Mouse (Mus musculus) limb, embryonic 15.5 days (tissue): ENCODE measurements around the gene Crtc2. TPM values are rescaled to one million over a fixed set of nuclear protein-coding genes. Genes with fewer than 3 reads are reported as not detected.
A peak's percentile ranks its signal among the peaks of the same experiment; 100 is the strongest.

Source experiments
- ATAC-seq: fragments of 200-750 bp; cut with Nextera tagmentation; 2 replicates; pipeline ENCODE4 v1.8.0; 2017; ENCODE audit warnings: low read depth, moderate TSS enrichment; ENCODE audit not compliant: insufficient number of reproducible peaks, low FRiP score, low TSS enrichment
- H3K27ac ChIP-seq: fragments of 300-500 bp; sonication (generic); 2 replicates; pipeline ENCODE4 v1.5.1; 2015; ENCODE audit warnings: moderate library complexity, mild to moderate bottlenecking, inconsistent platforms
- H3K27me3 ChIP-seq: fragments of 300-500 bp; sonication (generic); 2 replicates; pipeline ENCODE4 v1.6.1; 2015; ENCODE audit warnings: inconsistent platforms
- H3K36me3 ChIP-seq: fragments of 300-500 bp; sonication (generic); 2 replicates; pipeline ENCODE4 v1.6.1; 2015; ENCODE audit warnings: inconsistent platforms
- H3K4me1 ChIP-seq: fragments of 300-500 bp; sonication (generic); 2 replicates; pipeline ENCODE4 v1.6.1; 2015; ENCODE audit warnings: inconsistent platforms
- H3K4me2 ChIP-seq: fragments of 300-500 bp; sonication (generic); 2 replicates; pipeline ENCODE4 v1.6.1; 2015; ENCODE audit warnings: mild to moderate bottlenecking, inconsistent platforms
- H3K4me3 ChIP-seq: fragments of 300-500 bp; sonication (generic); 2 replicates; pipeline ENCODE4 v1.5.1; 2015; ENCODE audit warnings: mild to moderate bottlenecking, inconsistent platforms
- H3K9ac ChIP-seq: fragments of 300-500 bp; sonication (generic); 2 replicates; pipeline ENCODE4 v1.6.1; 2015; ENCODE audit warnings: inconsistent platforms
- H3K9me3 ChIP-seq: fragments of 300-500 bp; sonication (generic); 2 replicates; pipeline ENCODE4 v1.6.1; 2016; ENCODE audit warnings: inconsistent platforms
- WGBS: fragments of 180-500 bp; shearing (Covaris S2); methylation state at CpG from one replicate; pipeline ENCODE4 v1.1.7; 2015; 5-methylcytosine and 5-hydroxymethylcytosine counted together
- polyA plus RNA-seq: library from polyadenylated mRNA; unstranded; fragments of >200 nt; fragmentation: Nextera tagmentation; extraction: Ambion mirVana; gene quantifications from 2 replicates; pipeline ENCODE4 v1.2.1, GENCODE M21; 2015

Gene Crtc2
- 20.1 and 20.8 TPM in 2 replicates for polyA plus RNA-seq

DNA sequence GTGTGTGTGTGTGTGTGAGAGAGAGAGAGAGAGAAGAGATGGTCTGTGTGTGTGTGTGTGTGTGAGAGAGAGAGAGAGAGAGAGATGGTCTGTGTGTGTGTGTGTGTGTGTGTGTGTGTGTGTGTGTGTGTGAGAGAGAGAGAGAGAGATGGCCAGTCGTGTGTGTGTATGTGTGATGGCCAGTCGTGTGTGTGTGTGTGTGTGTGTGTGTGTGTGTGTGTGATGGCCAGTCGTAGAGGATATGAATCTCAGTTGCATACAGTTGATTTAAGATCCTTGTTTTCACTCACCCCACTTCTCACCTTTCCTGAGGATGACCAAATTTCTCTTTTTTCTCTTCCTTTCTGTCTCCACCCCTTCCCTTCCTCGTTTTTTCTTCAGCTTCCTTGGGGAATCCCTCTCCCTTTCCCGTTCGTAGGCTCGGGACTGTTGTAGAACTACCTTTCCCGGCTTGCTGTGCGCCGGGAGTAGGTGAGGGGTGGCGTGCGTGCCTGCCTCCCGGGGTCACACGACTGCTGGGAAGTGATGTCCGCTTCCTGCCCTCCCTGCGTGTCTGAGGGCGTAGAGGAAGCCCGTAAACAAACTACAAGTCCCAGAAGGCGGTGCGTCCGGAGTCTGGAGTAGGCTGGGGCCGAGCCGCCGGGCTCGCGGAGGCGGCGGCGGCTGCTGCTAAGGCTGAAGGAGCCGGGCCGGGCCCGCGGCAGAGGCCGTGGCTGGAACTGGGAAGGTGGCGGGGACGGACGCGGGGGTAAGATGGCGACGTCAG lies at the start of gene Crtc2:
Gene Crtc2, plus strand, starts transcription at position 511 of the 766 bp plus-strand sequence.
- peak within 1 kb of the TSS; percentile 75 for H3K4me2 ChIP-seq
- 1% methylated on average over 40 of the region's 40 CpGs for WGBS
- peak; percentile 97 for ATAC-seq
- H3K27ac ChIP-seq: peak within 1 kb of the TSS; percentile 89
- H3K9ac ChIP-seq: peak within 1 kb of the TSS; percentile 94
- no peaks in the 10 kb centered on the region for H3K27me3 ChIP-seq
- H3K9me3 ChIP-seq: no peaks in the 10 kb centered on the region
- H3K36me3 ChIP-seq: peaks cover 36% of the 10 kb centered on the region
- H3K4me3 ChIP-seq: peak within 1 kb of the TSS; percentile 90
- peaks cover 21% of the 10 kb centered on the region for H3K4me1 ChIP-seq

DNA sequence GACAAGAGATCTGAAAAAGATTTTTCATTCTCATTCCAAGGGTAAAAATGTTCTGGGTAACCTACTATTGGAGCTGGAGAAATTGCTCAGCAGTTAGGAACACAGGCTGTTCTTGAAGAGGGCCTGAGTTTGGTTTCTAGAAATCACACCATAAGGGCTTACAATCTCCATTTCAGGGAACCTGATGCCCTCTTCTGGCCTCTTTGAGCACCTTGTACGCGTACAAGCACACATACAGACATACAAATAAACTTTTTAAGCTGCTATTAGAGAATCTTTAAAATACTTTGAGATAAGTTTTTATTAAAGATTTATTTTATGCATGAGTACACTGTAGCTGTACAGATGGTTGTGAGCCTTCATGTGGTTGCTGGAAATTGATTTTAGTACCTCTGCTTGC lies 49.4 kb upstream of the Crtc2 start:
- no peak overlapping the region for H3K4me2 ChIP-seq
- no peak overlapping the region for H3K27ac ChIP-seq
- ATAC-seq: no peak
- 95% methylated on average over 2 of the region's 2 CpGs for WGBS
- no peak overlapping the region for H3K9ac ChIP-seq
- no peaks in the 10 kb centered on the region for H3K9me3 ChIP-seq
- no peaks in the 10 kb centered on the region for H3K27me3 ChIP-seq
- peaks cover 24% of the 10 kb centered on the region for H3K36me3 ChIP-seq
- H3K4me3 ChIP-seq: no peak overlapping the region
- no peaks in the 10 kb centered on the region for H3K4me1 ChIP-seq

DNA sequence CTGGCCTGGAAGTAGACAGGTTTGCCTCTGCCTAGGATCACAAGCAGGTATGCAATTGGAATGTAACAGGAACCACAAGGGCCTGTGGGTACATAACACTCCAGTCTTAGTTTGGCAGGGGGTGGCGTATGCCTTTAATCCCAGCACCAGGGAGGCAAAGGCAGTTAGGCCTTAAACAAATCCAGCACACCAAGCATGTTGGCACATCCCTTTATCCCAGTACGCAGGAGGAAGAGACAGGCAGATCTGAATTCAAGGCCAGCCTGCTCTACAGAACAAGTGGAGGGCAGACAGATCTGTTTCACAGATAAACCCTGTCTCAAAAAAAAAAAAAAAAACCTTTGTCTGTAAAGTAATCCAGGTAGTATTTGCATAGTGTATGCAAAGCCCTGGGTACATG lies 45.3 kb upstream of the Crtc2 start:
- peaks cover 53% of the 10 kb centered on the region for H3K36me3 ChIP-seq
- no peak overlapping the region for H3K4me3 ChIP-seq
- no peaks in the 10 kb centered on the region for H3K9me3 ChIP-seq
- WGBS: 67% methylated on average over 2 of the region's 2 CpGs
- no peak for ATAC-seq
- no peak overlapping the region for H3K9ac ChIP-seq
- H3K4me1 ChIP-seq: peaks cover 18% of the 10 kb centered on the region
- H3K27ac ChIP-seq: no peak overlapping the region
- H3K27me3 ChIP-seq: no peaks in the 10 kb centered on the region
- H3K4me2 ChIP-seq: no peak overlapping the region

DNA sequence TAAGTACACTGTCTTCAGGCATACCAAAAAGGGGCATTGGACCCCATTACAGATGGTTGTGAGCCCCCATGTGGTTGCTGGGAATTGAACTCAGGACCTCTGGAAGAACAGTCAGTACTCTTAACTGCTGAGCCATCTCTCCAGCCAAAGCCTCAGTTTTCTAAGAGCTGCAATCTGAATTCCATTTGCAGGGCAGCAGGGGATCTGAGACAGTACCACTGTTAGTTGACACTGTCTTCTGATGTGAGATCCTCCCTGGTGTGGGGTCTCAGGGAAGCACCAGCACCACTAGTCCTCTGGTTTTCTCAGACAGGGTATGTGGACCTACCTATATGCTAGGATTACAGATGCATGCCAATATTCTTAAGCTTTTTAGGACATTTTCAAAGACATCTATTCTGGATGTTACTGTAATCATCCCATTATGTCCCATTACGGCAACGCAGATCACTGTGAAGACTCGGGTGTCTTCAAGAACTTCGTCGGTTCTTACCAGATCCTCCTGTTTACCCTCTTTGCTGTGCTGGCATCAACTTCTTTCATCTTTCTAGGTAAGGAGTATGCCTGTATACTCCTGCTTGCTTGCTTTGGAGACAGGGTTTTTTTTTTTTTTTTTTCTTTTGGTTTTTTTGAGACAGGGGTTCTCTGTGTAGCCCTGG lies 43.9 kb upstream of the Crtc2 start:
- ATAC-seq: no peak
- Histone ChIP-seq H3K36me3 (peaks cover 53% of the 10 kb centered on the region), H3K9me3 (no peaks in the 10 kb centered on the region), H3K4me2 (no peak overlapping the region), H3K4me3 (no peak overlapping the region), H3K27me3 (no peaks in the 10 kb centered on the region), H3K27ac (no peak overlapping the region), H3K9ac (no peak overlapping the region), H3K4me1 (peaks cover 24% of the 10 kb centered on the region)
- WGBS: 93% methylated on average over 5 of the region's 5 CpGs

DNA sequence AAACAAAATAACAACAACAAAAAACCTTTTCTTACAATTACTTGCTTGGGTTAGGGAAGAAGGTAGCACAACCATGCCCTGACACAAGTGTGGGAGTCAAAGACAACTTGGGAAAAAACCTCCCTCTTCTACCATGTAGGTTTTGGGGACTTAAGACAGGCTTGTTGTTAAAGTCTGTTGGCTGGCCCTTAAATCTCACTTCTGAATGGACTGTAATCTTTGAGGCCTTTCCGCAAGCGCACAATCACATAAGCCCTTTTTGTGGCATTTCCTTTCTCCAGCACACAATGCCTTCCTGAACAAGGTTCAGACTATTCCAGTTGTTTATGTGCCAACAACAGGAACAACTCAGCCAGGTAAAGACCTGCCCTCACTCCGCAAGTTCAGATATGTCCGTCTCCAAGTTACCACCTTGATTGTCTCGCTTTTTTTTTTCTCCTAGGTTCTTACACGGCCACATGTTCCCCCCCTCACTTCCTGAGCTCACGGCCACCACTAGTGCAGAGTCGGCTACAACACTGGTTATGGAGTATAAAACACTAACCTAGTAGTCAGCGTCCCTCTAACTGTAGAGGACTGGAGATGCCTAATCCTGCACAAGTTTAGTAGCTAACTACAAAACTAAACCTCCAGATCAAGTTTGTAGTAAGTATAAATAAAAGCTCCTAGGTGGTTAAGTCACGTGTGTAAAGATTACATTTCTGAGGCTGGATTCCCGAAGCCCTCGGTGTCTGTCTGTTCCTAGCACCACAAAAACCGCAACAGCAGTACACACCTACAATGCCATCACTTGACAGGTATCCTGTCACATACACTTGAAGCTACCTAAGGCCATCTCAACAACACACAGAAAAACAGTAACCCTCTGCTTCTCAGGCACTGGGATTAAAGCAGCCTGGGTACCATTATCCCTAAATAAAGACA lies 42.2 kb upstream of the Crtc2 start:
- Histone ChIP-seq H3K9ac (no peak overlapping the region), H3K27ac (no peak overlapping the region), H3K36me3 (peaks cover 49% of the 10 kb centered on the region), H3K4me2 (peak overlapping the region; percentile 80), H3K4me1 (peaks cover 24% of the 10 kb centered on the region), H3K9me3 (no peaks in the 10 kb centered on the region), H3K27me3 (no peaks in the 10 kb centered on the region), H3K4me3 (peak overlapping the region; percentile 86)
- 73% methylated on average over 13 of the region's 13 CpGs for WGBS
- no peak for ATAC-seq

DNA sequence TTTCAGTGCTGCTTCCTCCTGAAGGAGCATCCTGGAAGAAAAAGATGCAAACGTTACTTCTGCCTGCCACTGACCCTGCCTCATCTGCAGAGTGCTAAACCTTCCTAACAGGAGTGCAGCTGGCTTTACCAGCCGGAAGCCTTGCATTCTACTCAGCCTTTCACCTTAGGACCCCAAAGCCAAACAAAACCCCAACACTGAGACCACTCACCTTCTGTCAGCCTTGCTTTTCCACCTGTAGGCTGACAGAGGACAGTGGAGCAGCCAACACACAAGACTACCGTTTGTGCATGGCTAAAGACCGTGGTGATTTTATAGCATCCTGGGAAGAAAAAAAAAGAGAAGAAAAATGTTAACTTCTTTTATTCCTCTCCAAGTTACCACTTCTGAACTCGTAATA lies 41.2 kb upstream of the Crtc2 start:
- WGBS: 12% methylated on average over 5 of the region's 5 CpGs
- no peak for ATAC-seq
- peaks cover 24% of the 10 kb centered on the region for H3K4me1 ChIP-seq
- no peak overlapping the region for H3K27ac ChIP-seq
- no peaks in the 10 kb centered on the region for H3K27me3 ChIP-seq
- H3K9me3 ChIP-seq: no peaks in the 10 kb centered on the region
- H3K4me2 ChIP-seq: peak overlapping the region; percentile 80
- peak overlapping the region; percentile 95 for H3K9ac ChIP-seq
- peak overlapping the region; percentile 86 for H3K4me3 ChIP-seq
- H3K36me3 ChIP-seq: peaks cover 46% of the 10 kb centered on the region

DNA sequence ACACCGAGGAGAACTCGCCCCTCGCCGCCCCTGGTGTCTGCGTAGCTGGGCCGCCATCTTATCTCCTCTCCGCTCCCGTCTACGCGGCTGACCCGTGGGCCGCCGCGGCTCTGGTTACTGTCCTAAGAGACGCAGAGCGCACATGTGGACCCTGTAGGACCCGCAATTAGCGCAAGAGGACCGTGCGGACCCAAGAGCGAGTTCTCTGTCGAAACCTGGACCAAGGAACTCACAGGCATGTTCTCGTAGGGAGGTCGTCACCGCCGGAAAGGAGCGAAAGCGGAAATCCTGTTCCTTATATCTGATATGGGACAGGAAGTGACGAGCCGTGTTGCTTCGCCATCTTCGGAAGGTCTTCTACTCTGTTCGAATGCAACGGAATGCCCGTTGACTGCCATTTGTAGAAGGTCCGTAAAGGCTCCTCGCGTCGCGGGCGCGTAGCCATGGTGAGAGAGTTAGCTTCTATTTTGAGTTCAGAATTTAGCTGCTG lies 40.5 kb upstream of the Crtc2 start, which contains the start of the genes Rps27 and Rab13:
Gene Rps27, minus strand, starts transcription at position 275 of the 490 bp plus-strand sequence.
Gene Rab13, plus strand, starts transcription at position 319 of the 490 bp plus-strand sequence.
- H3K4me3 ChIP-seq: peak within 1 kb of the TSS; percentile 86
- H3K4me1 ChIP-seq: peaks cover 24% of the 10 kb centered on the region
- H3K27ac ChIP-seq: peak within 1 kb of the TSS; percentile 93
- no peaks in the 10 kb centered on the region for H3K27me3 ChIP-seq
- peak within 1 kb of the TSS; percentile 80 for H3K4me2 ChIP-seq
- WGBS: under 1% methylated on average over 42 of the region's 42 CpGs
- peaks cover 39% of the 10 kb centered on the region for H3K36me3 ChIP-seq
- ATAC-seq: peak; percentile 89
- no peaks in the 10 kb centered on the region for H3K9me3 ChIP-seq
- peak within 1 kb of the TSS; percentile 95 for H3K9ac ChIP-seq

DNA sequence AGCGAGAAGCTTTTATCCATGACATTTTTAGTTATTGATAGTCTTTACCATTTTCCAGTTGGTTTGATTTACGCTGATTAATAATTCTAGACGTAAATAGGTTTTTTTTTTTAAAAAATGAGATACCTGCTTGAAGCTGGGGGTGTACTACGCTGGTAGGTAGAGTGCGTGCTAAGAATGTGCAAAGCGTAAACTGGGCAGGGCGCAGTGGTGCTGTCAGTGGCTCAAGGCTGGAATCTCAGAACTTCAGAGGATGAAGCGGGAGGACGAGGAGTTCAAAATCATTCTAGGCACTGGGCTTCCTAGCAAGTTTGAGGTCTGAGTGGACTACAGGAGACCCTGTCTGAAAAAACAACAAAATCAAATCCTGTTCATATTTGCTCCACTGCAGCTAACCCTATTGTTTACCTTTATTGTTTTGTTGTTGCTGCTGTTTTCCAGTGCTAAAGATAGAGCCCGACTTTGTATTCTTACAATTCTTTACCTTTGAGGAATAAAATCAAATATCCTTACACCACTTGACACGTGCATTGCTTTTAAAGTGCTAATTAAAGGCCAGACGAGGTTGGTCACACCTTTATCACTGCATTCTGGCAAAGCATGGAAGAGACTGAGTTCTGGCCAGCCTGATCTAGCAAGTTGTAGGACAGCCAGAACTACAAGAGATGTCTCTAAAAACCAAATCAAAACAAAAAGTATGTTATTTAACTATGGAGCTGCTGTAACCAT lies 39.8 kb upstream of the Crtc2 start:
- no peak; the same call in 1 of the 2 replicates for ATAC-seq
- H3K36me3 ChIP-seq: peaks cover 32% of the 10 kb centered on the region
- H3K27me3 ChIP-seq: no peaks in the 10 kb centered on the region
- H3K4me1 ChIP-seq: peaks cover 24% of the 10 kb centered on the region
- 9% methylated on average over 12 of the region's 12 CpGs for WGBS
- H3K9me3 ChIP-seq: no peaks in the 10 kb centered on the region
- no peak overlapping the region for H3K9ac ChIP-seq
- peak overlapping the region; percentile 86 for H3K4me3 ChIP-seq
- H3K4me2 ChIP-seq: peak overlapping the region; percentile 70
- peak overlapping the region; percentile 93 for H3K27ac ChIP-seq

DNA sequence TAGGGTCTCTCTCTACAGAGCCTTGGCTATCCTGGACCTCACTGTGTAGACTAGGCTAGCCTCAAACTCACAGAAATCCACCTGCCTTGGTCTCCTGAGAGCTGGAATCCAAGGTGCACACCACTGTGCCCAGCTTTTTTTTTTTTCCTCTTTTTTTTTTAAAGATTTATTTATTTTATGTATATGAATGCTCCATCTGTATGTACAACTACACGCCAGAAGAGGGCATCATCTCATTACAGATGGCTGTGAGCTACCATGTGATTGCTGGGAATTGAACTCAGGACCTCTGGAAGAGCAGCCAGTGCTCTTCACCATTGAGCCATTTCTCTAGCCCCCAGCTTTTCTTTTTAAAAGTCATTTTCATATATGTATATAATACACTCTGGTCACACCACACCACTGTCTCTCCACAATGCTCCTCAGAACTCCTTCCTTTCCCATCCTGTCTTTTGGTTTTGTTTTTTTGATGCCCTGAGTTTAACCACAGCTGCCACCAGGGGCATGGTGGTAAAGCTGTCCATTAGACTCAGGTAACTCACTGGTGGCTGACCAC lies 38.1 kb upstream of the Crtc2 start:
- WGBS: 37% methylated on average over 1 of the region's 1 CpGs
- peaks cover 23% of the 10 kb centered on the region for H3K4me1 ChIP-seq
- ATAC-seq: no peak
- H3K27ac ChIP-seq: no peak overlapping the region
- no peak overlapping the region for H3K4me2 ChIP-seq
- no peak overlapping the region for H3K9ac ChIP-seq
- H3K27me3 ChIP-seq: no peaks in the 10 kb centered on the region
- H3K36me3 ChIP-seq: peaks cover 15% of the 10 kb centered on the region
- no peaks in the 10 kb centered on the region for H3K9me3 ChIP-seq
- H3K4me3 ChIP-seq: no peak overlapping the region

DNA sequence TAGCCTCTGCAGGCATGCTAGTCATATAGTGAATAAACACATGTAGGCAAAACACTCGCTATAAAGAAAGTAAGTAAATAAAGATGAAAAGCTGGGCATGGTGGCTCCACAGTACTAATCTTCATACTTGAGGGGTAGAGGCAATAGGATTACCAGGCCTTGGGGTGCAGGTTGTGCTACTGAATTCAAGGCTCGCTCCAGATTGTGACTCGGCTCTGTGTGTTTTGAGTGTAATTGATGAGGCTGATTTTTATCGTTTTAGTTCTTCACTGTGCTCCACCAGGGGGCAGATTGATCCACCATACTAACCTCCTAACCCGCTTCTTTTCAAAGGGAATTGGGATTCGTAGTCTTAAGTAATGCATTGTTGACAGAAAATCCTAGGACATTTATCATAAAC lies 33.9 kb upstream of the Crtc2 start:
- ATAC-seq: no peak
- Histone ChIP-seq H3K36me3 (peaks cover 19% of the 10 kb centered on the region), H3K9me3 (no peaks in the 10 kb centered on the region), H3K4me1 (peaks cover 13% of the 10 kb centered on the region), H3K4me3 (peak overlapping the region; percentile 52), H3K9ac (0 out of 2 replicates have a peak overlapping the region, but pooled peaks have one; percentile 20), H3K4me2 (peak overlapping the region; percentile 71), H3K27me3 (no peaks in the 10 kb centered on the region), H3K27ac (peak overlapping the region; percentile 88)
- 10% methylated on average over 6 of the region's 6 CpGs for WGBS
